8 mouse cellular contexts compared by ENCODE assay signal in the genomic region with DNA sequence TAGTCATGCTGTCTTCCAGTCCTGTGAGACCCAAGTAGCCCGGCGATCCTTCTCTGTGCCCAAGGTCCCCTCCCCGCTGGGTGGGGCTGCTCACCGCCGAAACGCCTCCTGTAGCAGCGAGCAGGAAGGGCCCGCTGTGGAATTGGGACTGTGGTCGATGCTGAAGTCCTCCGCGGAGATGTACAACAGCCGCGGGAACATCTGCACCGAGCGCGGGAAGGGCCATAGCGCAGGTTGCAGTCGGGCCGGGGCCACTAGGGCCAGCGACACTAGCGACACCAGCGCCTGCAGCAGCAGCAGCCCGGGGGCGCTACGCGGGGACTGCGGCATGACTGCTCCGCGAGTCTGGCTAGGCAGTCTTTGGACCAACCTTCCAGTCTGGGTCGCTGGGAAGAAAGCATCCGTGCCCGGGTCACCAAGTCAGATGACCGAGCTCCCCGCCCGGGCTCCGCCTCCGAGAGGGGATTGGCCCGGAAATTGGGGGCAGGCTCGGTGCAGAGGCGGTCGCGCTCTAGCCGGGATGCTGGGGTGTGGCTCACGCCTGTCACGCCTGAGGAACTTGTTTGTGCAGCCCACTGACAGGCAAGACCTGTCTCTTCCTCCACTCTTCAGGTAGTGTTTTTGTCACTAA. TPM values are rescaled to one million over a fixed set of nuclear protein-coding genes. Genes with fewer than 3 reads are reported as not detected.
A peak's percentile ranks its signal among the peaks of the same experiment; 100 is the strongest.
DNase-seq lines count a peak whose midpoint lies in the region; ATAC-seq and TF ChIP-seq lines count a peak whose summit lies in the region.

TSS of gene Hexb (minus strand) at position 426 of the 631 bp plus-strand sequence.

- H3K4me3 ChIP-seq in MEL (ENCODE audit: control insufficient read depth in 1 of 2, insufficient read depth in 1 of 2, low read depth in 2 of 2, low read length in 2 of 2), result peak within 1 kb of the TSS; percentile 86 to 99
- H3K4me3 ChIP-seq in forebrain, embryonic 16.5 days (replicated peaks; ENCODE audit: low read length), result peak within 1 kb of the TSS; percentile 64
- H3K4me3 ChIP-seq in layer of hippocampus, adult 2 months, result peak within 1 kb of the TSS; percentile 83
- H3K4me3 ChIP-seq in lung, embryonic 14.5 days (ENCODE audit: low read depth, low read length), result peak within 1 kb of the TSS; percentile 67

- peak within 1 kb of the TSS; percentile 96 for H3K4me2 ChIP-seq in forebrain, embryonic 16.5 days (ENCODE audit: low read length)
- peak within 1 kb of the TSS; percentile 94 for H3K4me2 ChIP-seq in lung, embryonic 14.5 days

- H3K36me3 ChIP-seq in MEL (ENCODE audit: control insufficient read depth in 1 of 2, insufficient read depth in 2 of 2, low read length in 2 of 2), result no peaks in the 10 kb centered on the region; a peak in 2 of 4 replicates
- no peaks in the 10 kb centered on the region for H3K36me3 ChIP-seq in forebrain, embryonic 16.5 days (ENCODE audit: control insufficient read depth, insufficient read depth)
- no peaks in the 10 kb centered on the region for H3K36me3 ChIP-seq in lung, embryonic 14.5 days (ENCODE audit: insufficient read depth)

- peak within 1 kb of the TSS; percentile 56 for H3K27ac ChIP-seq in MEL (ENCODE audit: control insufficient read depth, low read depth, low read length)
- H3K27ac ChIP-seq in forebrain, embryonic 16.5 days (ENCODE audit: low read length), result no peak within 1 kb of the TSS
- peak within 1 kb of the TSS; percentile 87 for H3K27ac ChIP-seq in layer of hippocampus, adult 2 months
- H3K27ac ChIP-seq in lung, embryonic 14.5 days (ENCODE audit: low read depth), result peak within 1 kb of the TSS; percentile 36; the same call in 1 of the 2 replicates

- H3K9me3 ChIP-seq in MEL (replicated peaks; ENCODE audit: insufficient read depth, low read length), result no peaks in the 10 kb centered on the region
- H3K9me3 ChIP-seq in forebrain, embryonic 16.5 days (ENCODE audit: control insufficient read depth, low read length), result no peaks in the 10 kb centered on the region
- no peaks in the 10 kb centered on the region for H3K9me3 ChIP-seq in lung, embryonic 14.5 days (ENCODE audit: low read depth, low read length)

- TF ChIP-seq EP300 in MEL (IDR thresholded peaks at IDR 0.05; ENCODE audit: low read depth in 1 of 2, low read length in 2 of 2), result no peak

- peak; percentile 73 for ATAC-seq in forebrain, embryonic 16.5 days
- ATAC-seq in lung, embryonic 14.5 days (ENCODE audit: insufficient read depth), result peak; percentile 95
- ATAC-seq in neutrophil, adult 5-6 weeks (ENCODE audit: extremely low read depth, insufficient number of reproducible peaks, low FRiP score, poor library complexity, severe bottlenecking), result peak; percentile 93

- H3K79me2 ChIP-seq in MEL (ENCODE audit: control insufficient read depth, insufficient read depth, low read length, poor library complexity), result no peaks in the 10 kb centered on the region

- intact Hi-C loops in heart, postnatal 25 days (cut with DNase I), result no loop called here

- DNase-seq in MEL (ENCODE audit: low read depth, low spot score), result peak; percentile 93
- DNase-seq in cerebellum, adult 18-20 months, result peak; percentile 88 to 93
- peak; percentile 94 for DNase-seq in heart, postnatal 25 days (ENCODE audit: low spot score)
- peak; percentile 88 to 91 for DNase-seq in layer of hippocampus, adult 2 months (ENCODE audit: low spot score in 2 of 2)
- peak; percentile 90 for DNase-seq in lung, embryonic 14.5 days
- peak; percentile 81 for DNase-seq in testis, postnatal 14 days (ENCODE audit: low spot score)

- WGBS in forebrain, embryonic 16.5 days, result under 1% methylated on average over 45 of the region's 45 CpGs
- WGBS in lung, embryonic 14.5 days, result under 1% methylated on average over 45 of the region's 45 CpGs

- TF ChIP-seq RAD21 in MEL (IDR thresholded peaks at IDR 0.05; ENCODE audit: low read depth, low read length), result no peak; the same call in 1 of the 2 replicates

- peak within 1 kb of the TSS; percentile 76 for H3K9ac ChIP-seq in MEL (ENCODE audit: control insufficient read depth, low read depth, low read length, poor library complexity, severe bottlenecking)
- H3K9ac ChIP-seq in forebrain, embryonic 16.5 days (replicated peaks; ENCODE audit: low read depth, low read length), result peak within 1 kb of the TSS; percentile 76
- H3K9ac ChIP-seq in lung, embryonic 14.5 days, result peak within 1 kb of the TSS; percentile 62

- H3K4me1 ChIP-seq in MEL (ENCODE audit: control insufficient read depth in 1 of 2, insufficient read depth in 2 of 2, low read length in 2 of 2), result 0 out of 4 replicates have a peak, but pooled peaks cover 0 to 3% of the 10 kb centered on the region in 2 experiments
- peaks cover 17% of the 10 kb centered on the region for H3K4me1 ChIP-seq in forebrain, embryonic 16.5 days (replicated peaks; ENCODE audit: control insufficient read depth, insufficient read depth, low read length)
- no peaks in the 10 kb centered on the region; the same call in 1 of the 2 replicates for H3K4me1 ChIP-seq in lung, embryonic 14.5 days (ENCODE audit: insufficient read depth)

- TF ChIP-seq POLR2A in MEL (IDR thresholded peaks at IDR 0.05; ENCODE audit: control insufficient read depth in 1 of 2, insufficient read depth in 1 of 2, low read depth in 1 of 2, low read length in 2 of 2, poor library complexity in 1 of 2), result peak; percentile 57 to 75

- no peaks in the 10 kb centered on the region for H3K27me3 ChIP-seq in MEL (ENCODE audit: control insufficient read depth in 1 of 2, insufficient read depth in 2 of 2, low read length in 2 of 2)
- no peaks in the 10 kb centered on the region for H3K27me3 ChIP-seq in forebrain, embryonic 16.5 days (replicated peaks; ENCODE audit: control insufficient read depth, insufficient read depth, low read length)
- H3K27me3 ChIP-seq in lung, embryonic 14.5 days (ENCODE audit: insufficient read depth, low read length), result no peaks in the 10 kb centered on the region

- TF ChIP-seq CTCF in MEL (IDR thresholded peaks at IDR 0.05 in 2 of 3, conservative IDR thresholded peaks at IDR 0.05 in 1 of 3; ENCODE audit: control insufficient read depth in 1 of 3, insufficient read depth in 1 of 3, low read depth in 2 of 3, low read length in 3 of 3, poor library complexity in 1 of 3, severe bottlenecking in 1 of 3), result 0 out of 6 replicates have a peak, but pooled peaks of 1 of the 3 experiments have one; percentile 16
- peak; percentile 53 for TF ChIP-seq CTCF in layer of hippocampus, adult 2 months (conservative IDR thresholded peaks at IDR 0.05)
- peak; percentile 30 for TF ChIP-seq CTCF in lung, embryonic 14.5 days (IDR thresholded peaks at IDR 0.05; ENCODE audit: low read depth)

TF ChIP-seq in MEL, 35 proteins besides CTCF, POLR2A, EP300 and RAD21 (continues in another document):
- TF ChIP-seq MYC (IDR thresholded peaks at IDR 0.05; ENCODE audit: low read depth, low read length) (no peak), GABPA (IDR thresholded peaks at IDR 0.05; ENCODE audit: low read depth, low read length) (no peak), MYB (IDR thresholded peaks at IDR 0.05; ENCODE audit: low read depth, low read length) (no peak), ZNF384 (IDR thresholded peaks at IDR 0.05; ENCODE audit: low read depth, low read length) (peak; percentile 55), ETS1 (IDR thresholded peaks at IDR 0.05; ENCODE audit: low read depth, low read length) (no peak), UBTF (IDR thresholded peaks at IDR 0.05; ENCODE audit: borderline replicate concordance, insufficient read depth, low read depth, low read length) (no peak), TCF12 (IDR thresholded peaks at IDR 0.05; ENCODE audit: low read depth, low read length) (no peak), ZMIZ1 (IDR thresholded peaks at IDR 0.05; ENCODE audit: low read depth, low read length) (no peak; the same call in 1 of the 2 replicates), USF2 (IDR thresholded peaks at IDR 0.05; ENCODE audit: borderline replicate concordance in 1 of 2, insufficient read depth in 1 of 2, low read depth in 1 of 2, low read length in 2 of 2) (no peak), TBP (IDR thresholded peaks at IDR 0.05; ENCODE audit: low read depth, low read length) (no peak), HCFC1 (IDR thresholded peaks at IDR 0.05; ENCODE audit: low read depth, low read length) (peak; percentile 53; the same call in 1 of the 2 replicates), MEF2A (IDR thresholded peaks at IDR 0.05; ENCODE audit: extremely low read depth, insufficient replicate concordance, low read depth, low read length, poor library complexity, severe bottlenecking) (no peak), BHLHE40 (IDR thresholded peaks at IDR 0.05; ENCODE audit: borderline replicate concordance, low read depth, low read length) (peak; percentile 38; the same call in 1 of the 2 replicates), NELFE (IDR thresholded peaks at IDR 0.05; ENCODE audit: low read depth, low read length) (peak; percentile 71), MXI1 (IDR thresholded peaks at IDR 0.05; ENCODE audit: low read depth, low read length) (no peak; the same call in none of the 2 replicates), USF1 (IDR thresholded peaks at IDR 0.05; ENCODE audit: low read depth, low read length) (peak; percentile 81), MAFK (IDR thresholded peaks at IDR 0.05; ENCODE audit: borderline replicate concordance, low read depth, low read length) (no peak), POLR2AphosphoS5 (IDR thresholded peaks at IDR 0.05; ENCODE audit: borderline replicate concordance, low read depth, low read length) (no peak), GATA1 (IDR thresholded peaks at IDR 0.05; ENCODE audit: low read depth, low read length) (no peak), JUND (IDR thresholded peaks at IDR 0.05; ENCODE audit: low read depth, low read length) (no peak), SIN3A (IDR thresholded peaks at IDR 0.05; ENCODE audit: low read length) (no peak; the same call in 1 of the 2 replicates), MAX (IDR thresholded peaks at IDR 0.05; ENCODE audit: low read length) (no peak), CHD1 (IDR thresholded peaks at IDR 0.05; ENCODE audit: low read depth, low read length) (no peak), ZKSCAN1 (IDR thresholded peaks at IDR 0.05; ENCODE audit: low read depth, low read length) (no peak), SMC3 (IDR thresholded peaks at IDR 0.05; ENCODE audit: low read depth, low read length) (no peak), POLR2AphosphoS2 (IDR thresholded peaks at IDR 0.05; ENCODE audit: low read length) (peak; percentile 63; the same call in 1 of the 2 replicates)

RNA-seq across cellular contexts. Expression of gene Hexb, which starts in this region (rescaled TPM):
- 11.1 and 12.7 TPM in 2 replicates for total RNA-seq in MEL (2012; rRNA removed)
- polyA plus RNA-seq in MEL (2012; ENCODE audit: insufficient read depth in 1 of 2, insufficient read length in 2 of 2, low read depth in 1 of 2, low replicate concordance in 2 of 2, missing spikeins in 1 of 2), result 10 to 100 TPM in 1 of 2 experiments, not detected in 1; 15.4 TPM
- polyA plus RNA-seq in forebrain, embryonic 16.5 days (2015; fragmentation: Nextera tagmentation; extraction: Ambion mirVana), result 32.8 and 38.7 TPM in 2 replicates
- total RNA-seq in heart, postnatal 25 days (2021), result 10 to 100 TPM; 20.8 to 23.2 TPM
- 100 to 1,000 TPM; 118 to 124 TPM for total RNA-seq in layer of hippocampus, adult 2 months (2021)
- polyA plus RNA-seq in lung, embryonic 14.5 days (2014; fragmentation: Nextera tagmentation; extraction: Ambion mirVana), result 22.9 and 26.4 TPM in 2 replicates
- 71.2 TPM in 2 replicates for total RNA-seq in neutrophil, adult 5-6 weeks (2017)
